Mouse (Mus musculus): ENCODE data around the gene Gm49373. TPM values are rescaled to one million over a fixed set of nuclear protein-coding genes. Genes with fewer than 3 reads are reported as not detected.
A peak's percentile ranks its signal among the peaks of the same experiment; 100 is the strongest.

Gm49373 gene
- polyA plus RNA-seq, 1 experiment from 2014 or later: 0.56 TPM

- no peak overlapping the region for H3K4me2 ChIP-seq
- WGBS (ENCODE audit: insufficient replicate concordance): 71% methylated on average over 8 of the region's 8 CpGs
- DNase-seq (no peak), ATAC-seq (ENCODE audit: low read depth) (no peak)
- H3K9ac ChIP-seq: peak overlapping the region; percentile 39
- no peaks in the 10 kb centered on the region for H3K9me3 ChIP-seq (replicated peaks)
- no peak overlapping the region for H3K4me3 ChIP-seq (replicated peaks)
- peaks cover 18% of the 10 kb centered on the region; the same call in 1 of the 2 replicates for H3K36me3 ChIP-seq
- H3K27me3 ChIP-seq: peaks cover 13% of the 10 kb centered on the region
- H3K27ac ChIP-seq: peak overlapping the region; percentile 98
- peaks cover 60% of the 10 kb centered on the region for H3K4me1 ChIP-seq (replicated peaks)
These were observed 45.1 kb downstream of the Gm49373 start for GRCm38 (mm10) chr9:21027774-21028290.

GRCm38 (mm10) chr9:21026849-21027248 lies 46.0 kb downstream of the Gm49373 start:
- Histone ChIP-seq H3K4me2 (no peak overlapping the region), H3K36me3 (peaks cover 18% of the 10 kb centered on the region; the same call in 1 of the 2 replicates), H3K4me1 (replicated peaks) (peaks cover 51% of the 10 kb centered on the region), H3K4me3 (replicated peaks) (no peak overlapping the region), H3K27ac (peak overlapping the region; percentile 98), H3K9ac (0 out of 2 replicates have a peak overlapping the region, but pooled peaks have one; percentile 39), H3K27me3 (peaks cover 3% of the 10 kb centered on the region), H3K9me3 (replicated peaks) (no peaks in the 10 kb centered on the region)
- DNase-seq (no peak), ATAC-seq (ENCODE audit: low read depth) (no peak)
- WGBS (ENCODE audit: insufficient replicate concordance): 84% methylated on average over 12 of the region's 12 CpGs

GRCm38 (mm10) chr9:21025258-21025810 lies 47.6 kb downstream of the Gm49373 start:
- peak overlapping the region; percentile 40; the same call in 1 of the 2 replicates for H3K27ac ChIP-seq
- H3K27me3 ChIP-seq: no peaks in the 10 kb centered on the region
- DNase-seq (no peak), ATAC-seq (ENCODE audit: low read depth) (no peak)
- peaks cover 18% of the 10 kb centered on the region; the same call in 1 of the 2 replicates for H3K36me3 ChIP-seq
- H3K9me3 ChIP-seq (replicated peaks): no peaks in the 10 kb centered on the region
- WGBS (ENCODE audit: insufficient replicate concordance): 81% methylated on average over 19 of the region's 19 CpGs
- no peak overlapping the region for H3K9ac ChIP-seq
- H3K4me3 ChIP-seq (replicated peaks): no peak overlapping the region
- H3K4me1 ChIP-seq (replicated peaks): peaks cover 40% of the 10 kb centered on the region
- H3K4me2 ChIP-seq: no peak overlapping the region

- Histone ChIP-seq H3K4me1 (replicated peaks) (peaks cover 22% of the 10 kb centered on the region), H3K27me3 (peaks cover 9% of the 10 kb centered on the region; the same call in 1 of the 2 replicates), H3K4me2 (no peak overlapping the region), H3K36me3 (peaks cover 14% of the 10 kb centered on the region; the same call in 1 of the 2 replicates), H3K9ac (no peak overlapping the region), H3K4me3 (replicated peaks) (no peak overlapping the region), H3K27ac (no peak overlapping the region), H3K9me3 (replicated peaks) (no peaks in the 10 kb centered on the region)
- 55% methylated on average over 1 of the region's 1 CpGs for WGBS (ENCODE audit: insufficient replicate concordance)
- no peak for ATAC-seq (ENCODE audit: low read depth)
- no peak for DNase-seq
These were observed 50.2 kb downstream of the Gm49373 start for GRCm38 (mm10) chr9:21022726-21023125.

- Histone ChIP-seq H3K4me3 (replicated peaks) (no peak overlapping the region), H3K4me1 (replicated peaks) (peaks cover 22% of the 10 kb centered on the region), H3K4me2 (no peak overlapping the region), H3K27me3 (peaks cover 13% of the 10 kb centered on the region), H3K27ac (no peak overlapping the region), H3K9me3 (replicated peaks) (no peaks in the 10 kb centered on the region), H3K36me3 (peaks cover 10% of the 10 kb centered on the region; the same call in 1 of the 2 replicates), H3K9ac (no peak overlapping the region)
- WGBS (ENCODE audit: insufficient replicate concordance): 70% methylated on average over 6 of the region's 6 CpGs
- ATAC-seq (ENCODE audit: low read depth): no peak
- no peak for DNase-seq
These were observed 50.6 kb downstream of the Gm49373 start for GRCm38 (mm10) chr9:21022288-21022687.

- Histone ChIP-seq H3K4me1 (replicated peaks) (peaks cover 22% of the 10 kb centered on the region), H3K27me3 (peaks cover 23% of the 10 kb centered on the region), H3K36me3 (peaks cover 7% of the 10 kb centered on the region; the same call in 1 of the 2 replicates), H3K4me3 (replicated peaks) (no peak overlapping the region), H3K4me2 (no peak overlapping the region), H3K9ac (no peak overlapping the region), H3K9me3 (replicated peaks) (no peaks in the 10 kb centered on the region), H3K27ac (no peak overlapping the region)
- WGBS (ENCODE audit: insufficient replicate concordance): 75% methylated on average over 3 of the region's 3 CpGs
- DNase-seq (no peak), ATAC-seq (ENCODE audit: low read depth) (no peak)
These were observed 51.5 kb downstream of the Gm49373 start for GRCm38 (mm10) chr9:21021363-21021762.

- ATAC-seq (ENCODE audit: low read depth) (no peak), DNase-seq (no peak)
- Histone ChIP-seq H3K4me2 (no peak overlapping the region), H3K27me3 (peaks cover 49% of the 10 kb centered on the region), H3K36me3 (no peaks in the 10 kb centered on the region; the same call in 1 of the 2 replicates), H3K4me3 (replicated peaks) (no peak overlapping the region), H3K27ac (no peak overlapping the region), H3K9me3 (replicated peaks) (no peaks in the 10 kb centered on the region), H3K4me1 (replicated peaks) (peaks cover 37% of the 10 kb centered on the region), H3K9ac (0 out of 2 replicates have a peak overlapping the region, but pooled peaks have one; percentile 3)
- WGBS (ENCODE audit: insufficient replicate concordance): 57% methylated on average over 2 of the region's 2 CpGs
These were observed 54.3 kb downstream of the Gm49373 start for GRCm38 (mm10) chr9:21018600-21018999.

GRCm38 (mm10) chr9:21017177-21017575 lies 55.7 kb downstream of the Gm49373 start:
- Histone ChIP-seq H3K9ac (0 out of 2 replicates have a peak overlapping the region, but pooled peaks have one; percentile 26), H3K27me3 (peaks cover 49% of the 10 kb centered on the region)

GRCm38 (mm10) chr9:21016331-21017176 lies 56.3 kb downstream of the Gm49373 start:
- H3K9ac ChIP-seq: peak overlapping the region; percentile 59

More at GRCm38 (mm10) chr9:21017177-21017575, 55.7 kb downstream of the Gm49373 start:
- peaks cover 45% of the 10 kb centered on the region for H3K4me1 ChIP-seq (replicated peaks)
- H3K27ac ChIP-seq: peak overlapping the region; percentile 34
- no peaks in the 10 kb centered on the region; the same call in 1 of the 2 replicates for H3K36me3 ChIP-seq
- H3K4me2 ChIP-seq: peak overlapping the region; percentile 68
- DNase-seq: no peak
- no peak for ATAC-seq (ENCODE audit: low read depth)
- H3K4me3 ChIP-seq (replicated peaks): peak overlapping the region; percentile 56
- WGBS (ENCODE audit: insufficient replicate concordance): 22% methylated on average over 4 of the region's 4 CpGs
- H3K9me3 ChIP-seq (replicated peaks): no peaks in the 10 kb centered on the region

GRCm38 (mm10) chr9:21015571-21016130 lies 57.2 kb downstream of the Gm49373 start, which contains the start of gene Icam1:
Gene Icam1, plus strand, starts transcription at chr9:21015985.
- Histone ChIP-seq H3K9ac (peak within 1 kb of the TSS; percentile 59), H3K4me2 (peak within 1 kb of the TSS; percentile 68), H3K4me3 (replicated peaks) (peak within 1 kb of the TSS; percentile 56), H3K27me3 (peaks cover 49% of the 10 kb centered on the region), H3K36me3 (no peaks in the 10 kb centered on the region; the same call in 1 of the 2 replicates), H3K9me3 (replicated peaks) (no peaks in the 10 kb centered on the region), H3K4me1 (replicated peaks) (peaks cover 55% of the 10 kb centered on the region), H3K27ac (peak within 1 kb of the TSS; percentile 67)
- under 1% methylated on average over 30 of the region's 30 CpGs for WGBS (ENCODE audit: insufficient replicate concordance)
- no peak for DNase-seq
- ATAC-seq (ENCODE audit: low read depth): peak; percentile 53

More at GRCm38 (mm10) chr9:21016331-21017176, 56.3 kb downstream of the Gm49373 start:
- Histone ChIP-seq H3K4me1 (replicated peaks) (peaks cover 51% of the 10 kb centered on the region), H3K9me3 (replicated peaks) (no peaks in the 10 kb centered on the region), H3K36me3 (no peaks in the 10 kb centered on the region; the same call in 1 of the 2 replicates), H3K4me3 (replicated peaks) (peak overlapping the region; percentile 56), H3K4me2 (peak overlapping the region; percentile 68), H3K27me3 (peaks cover 49% of the 10 kb centered on the region), H3K27ac (no peak overlapping the region; the same call in 1 of the 2 replicates)
- peak; percentile 19; the same call in 1 of the 2 replicates for ATAC-seq (ENCODE audit: low read depth)
- DNase-seq: no peak
- 5% methylated on average over 17 of the region's 17 CpGs for WGBS (ENCODE audit: insufficient replicate concordance)
